Mouse (Mus musculus): ENCODE data around the gene Vps37c. TPM values are rescaled to one million over a fixed set of nuclear protein-coding genes. Genes with fewer than 3 reads are reported as not detected.

Gene Vps37c
- polyA plus RNA-seq, 1 experiment from 2014 or later: 40.5 TPM

DNA sequence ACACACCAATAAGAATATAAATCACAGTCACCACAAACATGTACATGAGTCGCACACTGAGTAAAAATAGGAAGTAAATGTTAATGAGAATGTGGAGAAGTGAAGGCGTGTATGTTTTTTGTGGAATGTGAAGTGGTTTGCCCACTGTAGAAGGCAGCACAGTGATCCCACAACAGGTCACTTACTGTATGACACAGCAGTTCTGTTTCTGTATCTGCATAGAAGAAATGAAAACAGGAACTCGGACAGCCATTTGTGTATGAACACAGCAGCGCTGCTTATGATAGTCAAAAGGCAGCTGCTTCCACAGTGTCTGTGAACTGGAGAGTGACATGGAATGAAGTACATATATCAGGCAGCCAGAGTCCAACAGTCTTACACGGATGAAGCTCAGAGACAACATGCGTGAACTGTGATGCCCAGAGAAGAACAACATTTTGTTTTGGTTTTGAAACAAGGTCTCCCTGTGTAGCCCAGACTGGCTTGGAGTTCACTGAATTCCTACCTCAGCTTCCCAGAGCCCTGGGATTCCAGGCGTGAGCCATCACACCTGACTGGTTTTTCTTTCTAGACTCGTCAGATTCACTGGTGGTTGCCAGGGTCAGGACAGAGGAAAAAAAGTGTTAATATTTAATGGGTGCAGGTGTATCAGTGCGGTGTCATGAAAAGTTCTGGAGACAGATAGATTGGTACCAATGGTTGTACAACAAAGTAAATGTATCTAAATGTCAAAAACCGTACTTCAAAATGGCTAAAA lies 5.6 kb downstream of the Vps37c start:
- Histone ChIP-seq H3K9ac (replicated peaks; ENCODE audit: low read depth, low read length) (no peak overlapping the region), H3K4me1 (replicated peaks; ENCODE audit: control insufficient read depth, insufficient read depth, low read length) (peaks cover 55% of the 10 kb centered on the region), H3K27ac (ENCODE audit: low read length) (no peak overlapping the region), H3K9me3 (ENCODE audit: control insufficient read depth, low read length) (no peaks in the 10 kb centered on the region), H3K4me3 (replicated peaks; ENCODE audit: low read length) (no peak overlapping the region), H3K27me3 (replicated peaks; ENCODE audit: control insufficient read depth, insufficient read depth, low read length) (no peaks in the 10 kb centered on the region), H3K36me3 (ENCODE audit: control insufficient read depth, insufficient read depth) (no peaks in the 10 kb centered on the region), H3K4me2 (ENCODE audit: low read length) (no peak overlapping the region)
- WGBS: 87% methylated on average over 10 of the region's 10 CpGs
- ATAC-seq: no peak

- H3K4me2 ChIP-seq (ENCODE audit: low read length): no peak overlapping the region
- peaks cover 52% of the 10 kb centered on the region for H3K4me1 ChIP-seq (replicated peaks; ENCODE audit: control insufficient read depth, insufficient read depth, low read length)
- peak; percentile 19; the same call in 1 of the 2 replicates for ATAC-seq
- H3K27me3 ChIP-seq (replicated peaks; ENCODE audit: control insufficient read depth, insufficient read depth, low read length): no peaks in the 10 kb centered on the region
- WGBS: 8% methylated on average over 7 of the region's 7 CpGs
- no peak overlapping the region for H3K4me3 ChIP-seq (replicated peaks; ENCODE audit: low read length)
- H3K9ac ChIP-seq (replicated peaks; ENCODE audit: low read depth, low read length): peak overlapping the region; percentile 27
- no peaks in the 10 kb centered on the region for H3K9me3 ChIP-seq (ENCODE audit: control insufficient read depth, low read length)
- peak overlapping the region; percentile 34 for H3K27ac ChIP-seq (ENCODE audit: low read length)
- H3K36me3 ChIP-seq (ENCODE audit: control insufficient read depth, insufficient read depth): no peaks in the 10 kb centered on the region
Measured at GRCm38 (mm10) chr19:10695801-10696200, 7.3 kb downstream of the Vps37c start.

DNA sequence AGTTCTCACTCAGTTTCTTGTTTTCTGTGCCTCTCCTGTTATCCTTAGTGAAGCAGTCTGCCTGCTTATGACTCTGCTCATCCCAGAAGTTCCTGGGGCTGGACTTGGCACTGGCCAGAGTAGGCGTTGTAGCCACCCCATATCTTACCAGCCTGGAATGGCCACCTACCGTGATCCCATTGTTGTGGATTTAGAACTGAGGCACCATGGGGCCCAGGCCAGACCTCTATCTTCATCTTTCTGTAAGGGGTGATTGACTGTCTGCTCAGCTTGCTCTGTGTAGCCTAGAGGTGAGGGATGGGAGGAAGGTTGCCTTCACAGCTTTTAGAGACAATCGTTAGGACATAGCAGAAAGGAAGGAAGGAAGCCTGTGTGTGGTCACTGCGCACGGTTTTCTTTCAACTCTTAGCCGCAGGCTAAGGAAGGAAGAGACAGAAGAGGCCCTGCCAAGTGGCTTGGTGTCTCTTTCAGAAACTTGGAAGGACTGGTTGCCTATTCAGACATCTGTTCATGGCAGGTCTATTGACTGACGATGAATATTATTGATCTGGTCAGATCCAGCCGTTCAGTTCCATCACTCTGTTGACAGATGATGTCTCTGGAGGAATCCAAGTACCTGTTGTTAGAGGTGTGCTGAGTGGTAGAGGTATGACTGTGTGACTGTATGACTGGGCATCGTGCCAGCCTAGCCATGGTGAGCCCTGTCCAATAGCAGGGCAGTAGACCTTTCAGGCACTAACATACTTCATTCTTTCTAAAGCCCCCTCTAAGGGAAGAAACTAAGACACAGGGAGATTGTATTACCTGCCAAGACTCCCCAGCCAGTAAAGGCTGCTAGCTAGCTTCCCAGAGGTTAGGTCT lies 9.8 kb downstream of the Vps37c start:
- Histone ChIP-seq H3K4me1 (replicated peaks; ENCODE audit: control insufficient read depth, insufficient read depth, low read length) (peaks cover 44% of the 10 kb centered on the region), H3K4me2 (ENCODE audit: low read length) (no peak overlapping the region), H3K36me3 (ENCODE audit: control insufficient read depth, insufficient read depth) (no peaks in the 10 kb centered on the region), H3K4me3 (replicated peaks; ENCODE audit: low read length) (no peak overlapping the region), H3K27me3 (replicated peaks; ENCODE audit: control insufficient read depth, insufficient read depth, low read length) (no peaks in the 10 kb centered on the region), H3K9ac (replicated peaks; ENCODE audit: low read depth, low read length) (no peak overlapping the region), H3K27ac (ENCODE audit: low read length) (no peak overlapping the region), H3K9me3 (ENCODE audit: control insufficient read depth, low read length) (no peaks in the 10 kb centered on the region)
- ATAC-seq: no peak
- 69% methylated on average over 9 of the region's 9 CpGs for WGBS

DNA sequence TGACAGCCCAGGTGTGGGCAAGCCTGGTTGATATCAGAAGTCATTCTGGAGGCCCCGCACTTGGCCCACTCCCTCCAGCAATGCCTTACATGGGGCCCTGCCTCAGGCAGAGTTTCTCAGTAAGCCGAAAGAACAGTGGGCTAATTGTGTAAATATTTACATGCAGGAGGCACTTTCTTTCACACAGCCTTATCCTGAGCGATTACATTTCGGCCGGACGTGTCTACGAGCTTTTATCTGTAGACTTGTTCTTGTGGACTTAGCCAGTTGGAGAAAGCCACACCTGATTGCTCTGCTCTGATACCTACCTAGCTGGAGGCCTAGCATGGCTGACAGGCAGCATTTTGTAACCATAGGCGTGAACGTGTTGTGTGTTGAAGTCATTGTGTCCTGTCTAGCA lies 11.3 kb downstream of the Vps37c start:
- Histone ChIP-seq H3K4me1 (replicated peaks; ENCODE audit: control insufficient read depth, insufficient read depth, low read length) (peaks cover 44% of the 10 kb centered on the region), H3K27ac (ENCODE audit: low read length) (peak overlapping the region; percentile 42; the same call in 1 of the 2 replicates), H3K9ac (replicated peaks; ENCODE audit: low read depth, low read length) (no peak overlapping the region), H3K27me3 (replicated peaks; ENCODE audit: control insufficient read depth, insufficient read depth, low read length) (no peaks in the 10 kb centered on the region), H3K36me3 (ENCODE audit: control insufficient read depth, insufficient read depth) (no peaks in the 10 kb centered on the region), H3K4me3 (replicated peaks; ENCODE audit: low read length) (no peak overlapping the region), H3K9me3 (ENCODE audit: control insufficient read depth, low read length) (no peaks in the 10 kb centered on the region), H3K4me2 (ENCODE audit: low read length) (no peak overlapping the region)
- peak; percentile 34; the same call in 1 of the 2 replicates for ATAC-seq
- 35% methylated on average over 9 of the region's 9 CpGs for WGBS

GRCm38 (mm10) chr19:10701013-10701726 lies 12.6 kb downstream of the Vps37c start:
- peaks cover 36% of the 10 kb centered on the region for H3K4me1 ChIP-seq (replicated peaks; ENCODE audit: control insufficient read depth, insufficient read depth, low read length)

GRCm38 (mm10) chr19:10702125-10702524 lies 13.6 kb downstream of the Vps37c start:
- no peak for ATAC-seq
- no peak overlapping the region for H3K9ac ChIP-seq (replicated peaks; ENCODE audit: low read depth, low read length)
- H3K27me3 ChIP-seq (replicated peaks; ENCODE audit: control insufficient read depth, insufficient read depth, low read length): no peaks in the 10 kb centered on the region
- no peak overlapping the region for H3K27ac ChIP-seq (ENCODE audit: low read length)
- WGBS: 91% methylated on average over 8 of the region's 8 CpGs
- H3K9me3 ChIP-seq (ENCODE audit: control insufficient read depth, low read length): no peaks in the 10 kb centered on the region
- H3K4me1 ChIP-seq (replicated peaks; ENCODE audit: control insufficient read depth, insufficient read depth, low read length): peaks cover 33% of the 10 kb centered on the region
- no peaks in the 10 kb centered on the region for H3K36me3 ChIP-seq (ENCODE audit: control insufficient read depth, insufficient read depth)
- no peak overlapping the region for H3K4me2 ChIP-seq (ENCODE audit: low read length)
- no peak overlapping the region for H3K4me3 ChIP-seq (replicated peaks; ENCODE audit: low read length)

More at GRCm38 (mm10) chr19:10701013-10701726, 12.6 kb downstream of the Vps37c start:
- Histone ChIP-seq H3K27ac (ENCODE audit: low read length) (no peak overlapping the region), H3K4me3 (replicated peaks; ENCODE audit: low read length) (no peak overlapping the region), H3K27me3 (replicated peaks; ENCODE audit: control insufficient read depth, insufficient read depth, low read length) (no peaks in the 10 kb centered on the region), H3K9me3 (ENCODE audit: control insufficient read depth, low read length) (no peaks in the 10 kb centered on the region), H3K4me2 (ENCODE audit: low read length) (no peak overlapping the region), H3K36me3 (ENCODE audit: control insufficient read depth, insufficient read depth) (no peaks in the 10 kb centered on the region), H3K9ac (replicated peaks; ENCODE audit: low read depth, low read length) (no peak overlapping the region)
- ATAC-seq: no peak
- WGBS: 59% methylated on average over 6 of the region's 6 CpGs

DNA sequence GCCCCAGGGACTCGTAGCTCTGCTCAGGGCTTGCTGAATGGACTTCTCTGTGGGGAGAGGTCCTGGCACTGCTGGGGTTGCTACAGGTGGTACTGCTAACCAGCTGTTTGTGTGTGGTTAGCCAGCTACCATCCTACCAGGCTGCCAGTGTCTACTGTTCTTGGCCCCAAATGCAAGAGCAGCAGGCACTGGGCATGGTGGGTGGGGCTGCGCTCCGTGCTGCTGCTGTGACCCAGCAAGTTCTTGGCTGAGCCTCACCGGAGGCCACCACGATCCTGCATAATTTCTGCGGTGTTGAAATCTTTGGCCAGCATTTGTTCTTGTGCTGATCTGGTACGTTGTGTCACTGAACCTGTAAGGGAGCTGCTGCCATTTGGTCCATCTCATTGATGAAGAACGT lies 14.9 kb downstream of the Vps37c start:
- ATAC-seq: no peak
- no peaks in the 10 kb centered on the region for H3K27me3 ChIP-seq (replicated peaks; ENCODE audit: control insufficient read depth, insufficient read depth, low read length)
- H3K9ac ChIP-seq (replicated peaks; ENCODE audit: low read depth, low read length): no peak overlapping the region
- no peak overlapping the region for H3K27ac ChIP-seq (ENCODE audit: low read length)
- H3K36me3 ChIP-seq (ENCODE audit: control insufficient read depth, insufficient read depth): no peaks in the 10 kb centered on the region
- no peak overlapping the region for H3K4me2 ChIP-seq (ENCODE audit: low read length)
- H3K4me1 ChIP-seq (replicated peaks; ENCODE audit: control insufficient read depth, insufficient read depth, low read length): peaks cover 21% of the 10 kb centered on the region
- no peaks in the 10 kb centered on the region for H3K9me3 ChIP-seq (ENCODE audit: control insufficient read depth, low read length)
- 88% methylated on average over 8 of the region's 8 CpGs for WGBS
- H3K4me3 ChIP-seq (replicated peaks; ENCODE audit: low read length): no peak overlapping the region

DNA sequence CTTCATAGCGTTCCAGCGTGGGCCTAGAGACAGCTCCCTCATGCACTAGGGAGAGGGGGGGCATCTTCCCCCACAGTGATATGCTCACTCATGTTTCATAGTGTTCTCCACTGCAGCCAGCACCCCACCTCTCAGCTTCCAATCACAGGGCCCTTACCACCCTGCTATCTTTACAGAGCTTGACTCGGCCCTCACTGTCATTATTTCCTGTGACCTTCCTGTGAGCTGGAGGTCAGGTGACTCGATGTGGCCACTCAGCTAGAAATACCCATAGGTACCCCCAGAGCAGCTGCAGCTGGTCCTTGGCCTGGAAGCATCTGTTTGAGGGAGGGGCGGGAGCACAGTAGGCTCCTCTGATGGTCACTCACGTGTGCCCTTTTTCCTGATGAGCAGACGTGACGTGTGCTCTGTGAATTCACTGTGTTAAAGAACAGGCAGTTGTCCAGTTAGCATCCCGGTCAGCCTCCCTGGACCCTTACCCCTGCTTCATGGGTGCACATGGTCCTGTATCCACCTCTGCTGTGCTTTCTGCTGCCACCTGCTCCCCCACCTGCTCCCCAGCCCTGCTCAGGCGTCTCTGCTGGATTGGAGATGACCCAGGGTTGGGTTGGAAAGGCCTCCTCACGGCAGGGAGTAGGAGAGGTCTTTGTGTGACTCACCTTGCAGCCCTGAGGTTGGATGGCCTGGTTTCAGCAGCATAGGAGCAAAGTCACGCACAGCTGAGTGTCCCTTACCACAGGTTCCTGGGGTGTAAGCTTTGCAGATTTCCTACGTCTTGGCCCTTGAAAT lies 18.7 kb downstream of the Vps37c start:
- 85% methylated on average over 13 of the region's 13 CpGs for WGBS
- peaks cover 5% of the 10 kb centered on the region for H3K36me3 ChIP-seq (ENCODE audit: control insufficient read depth, insufficient read depth)
- no peaks in the 10 kb centered on the region for H3K27me3 ChIP-seq (replicated peaks; ENCODE audit: control insufficient read depth, insufficient read depth, low read length)
- no peaks in the 10 kb centered on the region for H3K9me3 ChIP-seq (ENCODE audit: control insufficient read depth, low read length)
- no peak overlapping the region for H3K9ac ChIP-seq (replicated peaks; ENCODE audit: low read depth, low read length)
- no peak for ATAC-seq
- no peak overlapping the region for H3K4me2 ChIP-seq (ENCODE audit: low read length)
- no peak overlapping the region for H3K4me3 ChIP-seq (replicated peaks; ENCODE audit: low read length)
- H3K27ac ChIP-seq (ENCODE audit: low read length): no peak overlapping the region
- H3K4me1 ChIP-seq (replicated peaks; ENCODE audit: control insufficient read depth, insufficient read depth, low read length): peaks cover 24% of the 10 kb centered on the region

All from forebrain, embryonic 16.5 days (tissue).